Mouse (Mus musculus) C2C12 (cell line): Measurements from ENCODE around the gene Cpvl. TPM values are rescaled to one million over a fixed set of nuclear protein-coding genes. Genes with fewer than 3 reads are reported as not detected.

ENCODE experiments used
- H3K27me3 ChIP-seq: one replicate; pipeline ENCODE4 v1.6.1; 2011; ENCODE audit not compliant: control insufficient read depth, insufficient read depth, insufficient read length
- H3K36me3 ChIP-seq: one replicate; pipeline ENCODE4 v1.6.1; 2011; ENCODE audit not compliant: control insufficient read depth, insufficient read depth
- H3K4me3 ChIP-seq: one replicate; pipeline ENCODE4 v1.5.1; 2011; ENCODE audit warnings: mild to moderate bottlenecking, control low read depth; ENCODE audit not compliant: poor library complexity, insufficient read depth, severe bottlenecking
- H3K79me2 ChIP-seq: one replicate; pipeline ENCODE4 v1.6.1; 2011; ENCODE audit not compliant: control insufficient read depth, insufficient read depth
- H3K79me3 ChIP-seq: one replicate; pipeline ENCODE4 v1.6.1; 2011; ENCODE audit warnings: low read depth, control low read depth
- H3ac ChIP-seq: one replicate; pipeline ENCODE3; 2011; ENCODE audit warnings: low read depth; ENCODE audit not compliant: control insufficient read depth, insufficient read length
- CEBPB ChIP-seq: IDR thresholded peaks from one replicate; pipeline ENCODE4 v1.6.1; 2011; ENCODE audit warnings: low read depth, mild to moderate bottlenecking, control low read depth, moderate library complexity
- CTCF ChIP-seq: IDR thresholded peaks from one replicate; pipeline ENCODE4 v1.5.1; 2011; ENCODE audit not compliant: control insufficient read depth, insufficient read depth, insufficient read length
- FOSL1 ChIP-seq: IDR thresholded peaks from one replicate; pipeline ENCODE4 v1.8.0; 2011; ENCODE audit warnings: mild to moderate bottlenecking, low read length; ENCODE audit not compliant: poor library complexity, insufficient read depth, severe bottlenecking
- MAX ChIP-seq: IDR thresholded peaks from one replicate; pipeline ENCODE4 v1.6.1; 2011; ENCODE audit warnings: mild to moderate bottlenecking, control low read depth
- MYOD1 ChIP-seq: IDR thresholded peaks from one replicate; pipeline ENCODE4 v1.6.1; 2011; ENCODE audit warnings: low read depth; ENCODE audit not compliant: control insufficient read depth, insufficient read length
- MYOG ChIP-seq: IDR thresholded peaks from one replicate; pipeline ENCODE4 v1.6.1; 2011; ENCODE audit not compliant: control insufficient read depth, insufficient read length; ENCODE audit errors: extremely low read depth
- USF1 ChIP-seq: IDR thresholded peaks from one replicate; pipeline ENCODE4 v1.6.1; 2011; ENCODE audit warnings: low read depth, mild to moderate bottlenecking, control low read depth, moderate library complexity
- polyA plus RNA-seq: library from polyadenylated mRNA; unstranded; fragments of >200 nt; fragmentation: generic; extraction: Trizol; gene quantifications from one replicate; pipeline ENCODE4 v1.2.1, GENCODE M21; 2012; ENCODE audit warnings: missing spikeins

Cpvl gene
- polyA plus RNA-seq, 1 experiment, result not detected

DNA sequence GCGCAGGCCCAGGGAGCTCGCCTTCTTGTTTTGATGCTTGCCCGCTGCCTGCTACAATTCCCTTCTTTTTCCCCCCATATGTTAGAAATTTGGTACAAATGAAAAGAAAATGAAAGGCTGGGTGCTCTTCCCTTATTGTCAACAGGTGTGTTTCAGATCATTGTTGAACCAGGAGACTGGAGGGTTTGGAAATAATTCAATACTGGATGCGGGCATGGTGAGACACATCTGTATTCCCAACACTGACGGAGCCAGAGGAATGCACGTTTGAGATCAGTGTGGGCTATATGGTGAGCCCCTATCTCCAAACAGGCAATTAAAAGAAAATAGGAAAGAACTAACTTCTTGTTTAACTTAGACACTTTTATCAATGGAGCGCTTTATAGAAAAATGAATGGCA, 95.1 kb downstream of the Cpvl start:
- TF ChIP-seq USF1, result no peak
- TF ChIP-seq FOSL1, result no peak
- no peak for TF ChIP-seq CTCF
- TF ChIP-seq MYOG, result no peak
- TF ChIP-seq MYOD1, result no peak
- TF ChIP-seq MAX, result no peak
- TF ChIP-seq CEBPB, result no peak
- no peak overlapping the region for H3ac ChIP-seq
- H3K4me3 ChIP-seq, result no peak overlapping the region
- H3K79me2 ChIP-seq, result no peaks in the 10 kb centered on the region
- no peaks in the 10 kb centered on the region for H3K79me3 ChIP-seq
- H3K36me3 ChIP-seq, result no peaks in the 10 kb centered on the region
- peaks cover 20% of the 10 kb centered on the region for H3K27me3 ChIP-seq

DNA sequence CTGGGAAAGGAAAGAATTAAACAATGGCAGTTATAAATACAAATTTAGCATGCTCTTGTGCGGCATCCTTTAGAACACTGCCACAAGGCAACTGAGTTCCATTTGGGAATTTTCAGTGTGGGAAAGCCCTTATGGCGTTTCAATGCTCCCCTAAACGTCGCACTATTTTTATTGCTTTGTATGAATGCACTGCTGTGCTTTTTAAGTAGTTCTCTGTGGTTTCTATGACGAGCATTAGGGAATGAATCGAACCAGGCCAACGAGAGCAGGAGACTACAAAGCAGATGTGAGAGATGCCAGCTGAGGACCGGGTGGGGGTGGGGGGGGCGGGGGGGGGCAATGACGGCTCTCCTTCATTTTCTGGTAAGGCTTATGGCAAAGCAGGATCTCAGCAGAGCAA, 96.8 kb downstream of the Cpvl start:
- no peak for TF ChIP-seq CEBPB
- no peak for TF ChIP-seq CTCF
- no peak for TF ChIP-seq FOSL1
- TF ChIP-seq MYOD1, result no peak
- no peak for TF ChIP-seq MAX
- TF ChIP-seq USF1, result no peak
- Histone ChIP-seq H3K27me3 (peaks cover 12% of the 10 kb centered on the region), H3K79me3 (no peaks in the 10 kb centered on the region), H3K79me2 (no peaks in the 10 kb centered on the region), H3K36me3 (no peaks in the 10 kb centered on the region), H3K4me3 (no peak overlapping the region), H3ac (no peak overlapping the region)

DNA sequence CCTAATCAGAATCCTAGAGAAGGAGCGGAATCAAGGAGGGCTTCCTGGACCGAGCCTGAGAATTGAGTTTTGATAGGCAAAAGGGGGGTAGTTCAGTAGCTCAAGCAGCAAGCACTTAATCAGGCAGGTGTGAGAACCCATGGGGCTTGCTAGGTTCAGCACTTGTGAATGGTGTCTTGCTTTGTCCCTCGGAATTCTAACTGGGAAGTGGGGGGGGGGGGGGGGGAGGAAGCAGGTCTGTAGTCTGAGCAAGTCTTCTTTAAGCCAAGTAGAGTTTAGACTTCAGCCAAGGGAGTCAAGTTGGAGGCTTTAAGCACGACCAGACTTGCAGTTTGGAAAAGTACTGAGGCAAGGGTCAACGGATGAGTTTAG, 97.2 kb downstream of the Cpvl start:
- Histone ChIP-seq H3K79me2 (no peaks in the 10 kb centered on the region), H3ac (no peak overlapping the region), H3K27me3 (peaks cover 12% of the 10 kb centered on the region), H3K36me3 (no peaks in the 10 kb centered on the region), H3K4me3 (no peak overlapping the region), H3K79me3 (no peaks in the 10 kb centered on the region)
- no peak for TF ChIP-seq CTCF

DNA sequence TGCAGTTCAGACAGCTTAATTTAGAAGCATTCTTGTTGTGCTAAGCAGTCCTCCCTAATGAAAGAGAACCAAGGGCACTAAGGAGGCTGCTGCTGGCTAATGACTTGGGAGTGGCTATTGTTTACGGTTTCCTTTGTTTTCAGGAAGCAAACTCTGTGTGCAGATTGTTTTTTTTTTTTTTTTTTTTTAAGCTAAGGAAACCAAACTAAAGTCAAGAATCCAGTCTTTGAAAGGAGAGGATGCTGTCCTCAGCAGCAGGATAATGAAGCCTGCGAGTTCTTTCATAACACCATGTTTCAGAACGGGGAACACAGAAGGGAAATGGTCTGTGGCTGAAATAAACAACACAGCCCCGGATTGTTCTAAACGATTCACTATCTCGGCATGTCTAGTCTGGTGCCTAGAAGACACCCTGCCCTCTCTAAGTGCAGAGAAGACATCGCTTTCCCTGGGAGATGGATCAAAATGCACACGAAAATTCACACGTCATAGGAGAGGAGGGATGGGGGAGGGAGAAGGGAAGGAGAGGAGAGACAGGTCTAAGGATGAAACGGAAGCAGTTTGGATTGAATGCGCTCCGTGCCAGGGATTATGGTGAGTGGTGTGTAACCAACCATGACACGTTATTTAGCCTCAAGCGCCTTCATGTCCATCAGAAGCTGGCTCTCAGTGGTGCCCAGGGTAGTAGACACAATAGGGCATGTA, 97.8 kb downstream of the Cpvl start:
- H3ac ChIP-seq, result no peak overlapping the region
- TF ChIP-seq CTCF (no peak), MYOG (no peak), MAX (no peak), CEBPB (no peak), FOSL1 (no peak), USF1 (no peak), MYOD1 (no peak)
- no peaks in the 10 kb centered on the region for H3K79me3 ChIP-seq
- no peak overlapping the region for H3K4me3 ChIP-seq
- H3K27me3 ChIP-seq, result peaks cover 12% of the 10 kb centered on the region
- H3K36me3 ChIP-seq, result no peaks in the 10 kb centered on the region
- no peaks in the 10 kb centered on the region for H3K79me2 ChIP-seq

DNA sequence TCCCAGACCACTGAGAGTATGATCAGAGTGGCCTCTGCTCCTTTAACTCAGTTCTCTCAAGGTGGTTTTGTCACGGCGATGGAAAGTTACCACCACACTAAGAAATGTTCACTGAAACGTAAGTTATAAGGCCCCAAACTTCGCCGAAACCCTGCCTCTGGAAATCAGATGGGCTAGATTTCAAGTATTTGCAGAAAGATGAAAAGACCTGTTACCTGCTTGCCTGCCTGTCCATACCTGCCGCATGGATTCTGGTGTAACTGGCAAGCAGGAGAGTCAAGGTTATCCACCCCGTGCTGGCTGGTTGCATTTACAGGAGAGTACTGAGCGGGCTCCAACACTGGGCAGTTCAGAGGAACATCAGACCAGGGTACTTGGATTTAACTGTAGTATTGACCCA, 98.9 kb downstream of the Cpvl start:
- Histone ChIP-seq H3K79me3 (no peaks in the 10 kb centered on the region), H3K27me3 (peaks cover 13% of the 10 kb centered on the region), H3K4me3 (no peak overlapping the region), H3K36me3 (no peaks in the 10 kb centered on the region), H3ac (no peak overlapping the region), H3K79me2 (no peaks in the 10 kb centered on the region)
- TF ChIP-seq USF1 (no peak), MAX (no peak), FOSL1 (no peak), MYOG (no peak), MYOD1 (no peak), CEBPB (no peak)

DNA sequence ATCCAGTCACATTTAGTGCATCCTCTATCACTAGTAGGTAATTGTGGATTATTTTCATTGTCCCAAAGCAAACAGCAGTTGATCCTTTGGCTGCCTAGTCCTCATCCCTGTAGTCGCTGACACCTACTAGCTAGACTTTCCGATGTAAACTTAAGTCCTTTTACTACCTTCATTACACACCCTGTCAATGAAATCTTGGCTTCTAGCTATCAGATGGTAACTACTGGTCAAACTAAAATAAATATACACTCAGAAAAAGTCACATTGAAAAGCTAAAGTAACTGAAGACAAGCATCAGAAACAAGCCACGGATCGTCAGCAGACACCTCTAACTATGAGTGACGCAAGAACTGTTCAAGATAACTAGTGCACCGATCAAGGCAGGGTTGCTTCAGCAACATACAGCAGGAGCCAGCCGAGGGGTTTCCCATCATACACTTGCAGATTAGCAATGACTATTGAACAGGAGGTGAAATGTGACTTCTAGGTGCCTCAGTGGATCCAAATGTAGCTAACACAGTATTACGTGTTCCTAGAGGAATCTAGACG, 103.5 kb downstream of the Cpvl start:
- Histone ChIP-seq H3K79me3 (no peaks in the 10 kb centered on the region), H3K36me3 (no peaks in the 10 kb centered on the region), H3K79me2 (no peaks in the 10 kb centered on the region), H3ac (no peak overlapping the region), H3K27me3 (peaks cover 16% of the 10 kb centered on the region), H3K4me3 (no peak overlapping the region)
- TF ChIP-seq MYOD1, result no peak
- TF ChIP-seq MAX, result no peak
- no peak for TF ChIP-seq USF1
- no peak for TF ChIP-seq CEBPB
- TF ChIP-seq CTCF, result no peak
- no peak for TF ChIP-seq FOSL1
- TF ChIP-seq MYOG, result no peak
